Mouse (Mus musculus): ENCODE data around the gene Iqce. TPM values are rescaled to one million over a fixed set of nuclear protein-coding genes. Genes with fewer than 3 reads are reported as not detected.

Gene Iqce
- polyA plus RNA-seq, 1 experiment from 2014 or later = 18.2 TPM

DNA sequence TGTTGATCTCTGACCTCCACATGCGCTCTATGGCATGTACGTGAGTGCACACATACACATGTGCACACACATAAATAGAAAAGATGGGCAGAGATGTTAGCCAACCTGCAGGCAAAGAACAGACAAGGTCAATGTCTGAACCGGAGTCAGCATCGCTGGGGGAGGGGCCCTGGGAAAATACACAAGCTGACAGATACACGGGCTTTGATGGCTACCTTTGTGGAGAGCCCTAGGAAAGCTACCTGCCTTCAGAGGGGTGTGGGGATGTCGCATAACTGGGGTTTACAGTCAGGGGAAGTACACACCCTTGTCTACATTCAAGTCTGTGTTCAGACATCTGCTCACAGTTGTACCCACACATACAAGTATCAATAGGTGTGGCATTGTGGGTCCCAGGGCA is 63.7 kb downstream of the Iqce start:
- ATAC-seq = no peak
- Histone ChIP-seq H3K27ac (ENCODE audit: low read length) (no peak overlapping the region), H3K9ac (ENCODE audit: low read depth, low read length) (no peak overlapping the region), H3K4me3 (ENCODE audit: low read length) (no peak overlapping the region), H3K4me1 (ENCODE audit: control insufficient read depth, insufficient read depth, low read length) (peaks cover 13% of the 10 kb centered on the region), H3K4me2 (ENCODE audit: low read depth, low read length) (no peak overlapping the region), H3K27me3 (replicated peaks; ENCODE audit: control insufficient read depth, insufficient read depth, low read length) (no peaks in the 10 kb centered on the region), H3K9me3 (ENCODE audit: control insufficient read depth, low read length) (no peaks in the 10 kb centered on the region), H3K36me3 (ENCODE audit: control insufficient read depth, insufficient read depth, low read length) (peaks cover 10% of the 10 kb centered on the region)
- WGBS = 92% methylated on average over 6 of the region's 6 CpGs

DNA sequence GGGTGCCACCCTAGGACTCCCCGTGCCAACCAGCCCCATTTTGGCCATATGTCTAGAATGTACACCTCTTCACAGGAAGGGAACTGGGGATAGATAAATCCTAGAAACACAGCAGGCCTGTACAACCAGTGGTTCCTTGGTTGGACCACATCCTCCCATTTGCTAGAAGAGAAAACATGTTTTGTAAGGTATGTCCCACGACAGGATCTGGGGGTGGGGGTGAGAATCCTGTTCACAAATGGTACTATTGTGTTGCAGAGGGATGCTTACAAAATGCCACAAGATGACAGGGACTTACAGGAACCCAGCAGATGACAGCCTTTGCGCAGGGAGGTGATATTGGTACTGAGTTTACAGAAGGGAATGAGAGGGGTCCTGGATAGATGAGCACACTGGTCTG is 64.2 kb downstream of the Iqce start:
- H3K4me1 ChIP-seq (ENCODE audit: control insufficient read depth, insufficient read depth, low read length) = peaks cover 15% of the 10 kb centered on the region
- whole genome bisulfite sequencing = 87% methylated on average over 3 of the region's 3 CpGs

DNA sequence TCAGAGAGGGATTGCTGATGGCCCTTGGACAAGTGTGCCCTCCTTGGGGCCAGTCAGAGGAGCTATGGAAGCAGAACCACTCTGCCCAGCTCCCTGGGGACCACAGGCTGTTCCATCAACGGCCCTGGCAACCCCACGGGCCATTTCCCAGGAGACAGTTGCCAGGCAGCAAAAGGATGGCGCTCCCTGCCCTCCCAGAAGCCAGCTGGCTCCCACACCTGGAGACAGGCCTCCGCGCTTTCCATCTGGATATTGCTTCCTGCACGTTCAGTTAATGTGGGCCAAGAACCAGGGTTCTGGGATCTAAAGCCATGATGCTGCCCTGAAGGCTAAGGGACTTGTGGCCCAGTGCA is 65.1 kb downstream of the Iqce start:
- peaks cover 14% of the 10 kb centered on the region for H3K36me3 ChIP-seq (ENCODE audit: control insufficient read depth, insufficient read depth, low read length)
- ATAC-seq = no peak
- 84% methylated on average over 6 of the region's 6 CpGs for WGBS

More for the DNA sequence above, 64.2 kb downstream of the Iqce start:
- H3K4me3 ChIP-seq (ENCODE audit: low read length) = no peak overlapping the region
- no peak overlapping the region for H3K4me2 ChIP-seq (ENCODE audit: low read depth, low read length)
- no peak overlapping the region for H3K9ac ChIP-seq (ENCODE audit: low read depth, low read length)
- H3K27ac ChIP-seq (ENCODE audit: low read length) = no peak overlapping the region
- H3K27me3 ChIP-seq (replicated peaks; ENCODE audit: control insufficient read depth, insufficient read depth, low read length) = no peaks in the 10 kb centered on the region
- no peaks in the 10 kb centered on the region for H3K9me3 ChIP-seq (ENCODE audit: control insufficient read depth, low read length)
- ATAC-seq = no peak
- H3K36me3 ChIP-seq (ENCODE audit: control insufficient read depth, insufficient read depth, low read length) = peaks cover 10% of the 10 kb centered on the region

DNA sequence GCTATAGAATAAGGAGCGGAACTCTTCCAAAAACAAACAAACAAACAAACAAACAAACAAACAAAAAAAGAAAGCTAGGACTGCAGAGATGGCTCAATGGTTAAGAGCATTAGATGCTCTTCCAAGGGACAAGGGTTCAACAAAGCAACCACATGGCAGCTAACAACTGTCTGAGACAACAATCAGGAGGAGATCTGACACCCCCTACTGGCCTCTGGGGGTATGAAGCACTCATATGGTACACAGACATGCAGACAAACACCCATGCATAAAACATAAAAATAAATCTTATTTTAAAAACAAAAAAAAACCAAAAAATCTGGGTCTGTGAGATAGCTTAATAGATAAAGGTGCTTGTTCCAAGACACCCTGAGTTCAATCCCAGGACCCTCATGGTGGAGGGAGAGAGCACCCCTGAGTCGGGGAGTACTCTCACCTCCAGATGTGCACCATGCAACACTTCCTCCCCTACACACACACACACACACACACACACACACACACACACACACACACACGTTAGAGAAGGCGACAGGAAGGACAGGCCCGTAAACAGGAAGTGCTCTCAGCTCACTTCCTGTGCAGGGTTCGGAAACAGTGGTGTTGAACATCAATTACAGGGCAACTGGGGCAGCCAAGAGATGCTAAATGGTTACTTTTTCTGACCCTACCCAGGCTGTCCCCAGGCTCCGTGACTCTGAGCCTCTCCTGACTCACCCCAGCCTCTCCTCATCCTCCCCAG is 65.7 kb downstream of the Iqce start:
- no peak for ATAC-seq
- no peak overlapping the region for H3K9ac ChIP-seq (ENCODE audit: low read depth, low read length)
- H3K4me3 ChIP-seq (ENCODE audit: low read length) = no peak overlapping the region
- H3K4me1 ChIP-seq (ENCODE audit: control insufficient read depth, insufficient read depth, low read length) = peaks cover 10% of the 10 kb centered on the region
- WGBS = 84% methylated on average over 7 of the region's 7 CpGs
- peak overlapping the region; percentile 2; the same call in 1 of the 2 replicates for H3K27ac ChIP-seq (ENCODE audit: low read length)
- peaks cover 14% of the 10 kb centered on the region for H3K36me3 ChIP-seq (ENCODE audit: control insufficient read depth, insufficient read depth, low read length)
- H3K27me3 ChIP-seq (replicated peaks; ENCODE audit: control insufficient read depth, insufficient read depth, low read length) = no peaks in the 10 kb centered on the region
- no peaks in the 10 kb centered on the region for H3K9me3 ChIP-seq (ENCODE audit: control insufficient read depth, low read length)
- H3K4me2 ChIP-seq (ENCODE audit: low read depth, low read length) = no peak overlapping the region

More for the DNA sequence above, 65.1 kb downstream of the Iqce start:
- Histone ChIP-seq H3K9ac (ENCODE audit: low read depth, low read length) (no peak overlapping the region), H3K9me3 (ENCODE audit: control insufficient read depth, low read length) (no peaks in the 10 kb centered on the region), H3K4me3 (ENCODE audit: low read length) (no peak overlapping the region), H3K4me2 (ENCODE audit: low read depth, low read length) (no peak overlapping the region), H3K27ac (ENCODE audit: low read length) (peak overlapping the region; percentile 2; the same call in 1 of the 2 replicates), H3K4me1 (ENCODE audit: control insufficient read depth, insufficient read depth, low read length) (peaks cover 11% of the 10 kb centered on the region), H3K27me3 (replicated peaks; ENCODE audit: control insufficient read depth, insufficient read depth, low read length) (no peaks in the 10 kb centered on the region)

DNA sequence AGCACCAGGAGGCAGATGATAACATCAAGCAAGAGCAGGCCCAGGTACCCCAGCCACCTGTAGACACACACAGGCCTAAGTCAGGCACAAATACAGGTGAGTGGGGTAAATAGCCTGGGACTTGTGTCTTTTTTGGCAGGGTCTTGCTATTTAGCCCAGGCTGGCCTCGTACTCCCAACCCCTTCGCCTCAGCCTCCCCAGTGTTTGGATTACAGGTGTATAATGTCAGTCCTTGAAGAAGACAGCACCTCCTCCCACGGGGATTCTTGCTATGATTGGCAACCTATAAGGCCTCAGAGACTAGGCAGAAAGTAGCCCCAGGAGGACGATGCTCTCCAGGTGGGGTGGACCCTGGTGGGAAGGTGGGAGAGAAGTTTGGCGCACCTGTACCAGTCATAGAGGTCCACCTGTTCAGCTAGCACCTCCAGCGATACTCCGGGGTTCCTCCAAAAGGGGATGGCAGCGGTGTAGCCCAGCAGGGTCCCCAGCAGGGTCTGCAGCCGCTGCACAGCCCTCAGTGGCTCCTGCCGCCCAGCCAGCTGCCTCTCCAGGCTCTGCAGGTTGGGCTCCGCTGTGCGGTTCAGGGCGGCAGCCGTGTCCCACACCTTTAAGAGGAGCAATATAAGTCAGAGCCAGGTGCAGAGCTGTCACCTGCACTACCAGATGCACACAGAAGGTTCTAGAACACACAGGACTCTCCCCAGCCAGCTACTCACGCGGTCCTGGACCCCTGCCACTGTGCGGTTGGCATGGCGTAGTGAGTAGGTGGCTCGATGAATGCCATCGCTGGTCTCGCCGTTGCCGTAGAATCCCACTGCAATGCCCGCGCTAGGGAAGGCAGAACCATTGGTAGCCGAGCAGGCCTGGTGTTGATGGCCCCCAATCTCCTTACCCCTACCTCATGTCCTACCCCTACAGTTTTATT is 67.1 kb downstream of the Iqce start:
- no peaks in the 10 kb centered on the region for H3K9me3 ChIP-seq (ENCODE audit: control insufficient read depth, low read length)
- peaks cover 14% of the 10 kb centered on the region for H3K36me3 ChIP-seq (ENCODE audit: control insufficient read depth, insufficient read depth, low read length)
- H3K4me1 ChIP-seq (ENCODE audit: control insufficient read depth, insufficient read depth, low read length) = peaks cover 4% of the 10 kb centered on the region; the same call in 1 of the 2 replicates
- no peak overlapping the region for H3K27ac ChIP-seq (ENCODE audit: low read length)
- no peak overlapping the region for H3K9ac ChIP-seq (ENCODE audit: low read depth, low read length)
- H3K4me3 ChIP-seq (ENCODE audit: low read length) = no peak overlapping the region
- H3K27me3 ChIP-seq (replicated peaks; ENCODE audit: control insufficient read depth, insufficient read depth, low read length) = no peaks in the 10 kb centered on the region
- H3K4me2 ChIP-seq (ENCODE audit: low read depth, low read length) = no peak overlapping the region
- 93% methylated on average over 26 of the region's 26 CpGs for WGBS
- ATAC-seq = no peak

DNA sequence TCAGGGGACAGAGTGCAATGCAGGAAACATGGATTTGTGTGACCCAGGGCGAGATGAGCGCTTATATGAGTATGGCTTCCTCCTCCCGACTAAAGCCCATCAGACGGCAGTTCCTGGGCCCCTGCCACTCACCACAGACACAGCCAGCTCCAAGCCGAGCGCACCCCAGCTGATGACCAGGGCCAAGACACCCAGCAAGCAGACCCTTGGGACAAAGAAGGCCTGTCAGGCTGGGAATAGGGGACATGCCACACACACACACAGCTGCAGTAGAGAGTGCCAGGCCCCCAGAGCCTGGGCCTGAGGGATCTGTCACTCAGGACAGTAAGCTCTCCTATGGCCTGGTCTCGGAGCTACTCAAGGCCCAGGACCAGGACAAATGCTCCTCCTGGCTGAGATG is 68.7 kb downstream of the Iqce start:
- no peak overlapping the region for H3K27ac ChIP-seq (ENCODE audit: low read length)
- H3K27me3 ChIP-seq (replicated peaks; ENCODE audit: control insufficient read depth, insufficient read depth, low read length) = no peaks in the 10 kb centered on the region
- peaks cover 28% of the 10 kb centered on the region for H3K36me3 ChIP-seq (ENCODE audit: control insufficient read depth, insufficient read depth, low read length)
- no peak overlapping the region for H3K4me3 ChIP-seq (ENCODE audit: low read length)
- no peaks in the 10 kb centered on the region for H3K9me3 ChIP-seq (ENCODE audit: control insufficient read depth, low read length)
- ATAC-seq = no peak
- no peak overlapping the region for H3K4me2 ChIP-seq (ENCODE audit: low read depth, low read length)
- WGBS = 83% methylated on average over 7 of the region's 7 CpGs
- no peak overlapping the region for H3K9ac ChIP-seq (ENCODE audit: low read depth, low read length)
- H3K4me1 ChIP-seq (ENCODE audit: control insufficient read depth, insufficient read depth, low read length) = peaks cover 4% of the 10 kb centered on the region; the same call in 1 of the 2 replicates

DNA sequence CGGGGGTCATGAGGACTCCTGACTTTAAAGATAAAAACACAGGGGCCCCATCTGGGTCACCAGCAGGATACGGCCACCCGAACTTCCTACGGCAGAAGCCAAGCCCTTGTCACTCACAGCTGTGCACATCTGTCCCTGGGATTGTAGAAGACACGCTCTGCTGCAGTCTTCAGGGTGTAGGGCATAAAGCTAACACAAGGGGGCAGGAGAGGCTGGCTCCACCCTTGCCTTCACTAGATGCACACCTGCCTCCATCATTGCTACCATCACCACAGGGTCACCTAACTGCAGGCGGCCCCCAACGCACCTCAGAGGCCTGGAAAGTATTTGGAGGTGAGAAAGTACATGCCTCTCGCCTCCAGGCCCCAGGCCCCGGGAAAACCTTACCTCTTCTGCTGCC is 73.2 kb downstream of the Iqce start:
- no peak overlapping the region for H3K4me3 ChIP-seq (ENCODE audit: low read length)
- H3K9me3 ChIP-seq (ENCODE audit: control insufficient read depth, low read length) = no peaks in the 10 kb centered on the region
- no peak overlapping the region for H3K4me2 ChIP-seq (ENCODE audit: low read depth, low read length)
- 92% methylated on average over 9 of the region's 9 CpGs for whole genome bisulfite sequencing
- H3K4me1 ChIP-seq (ENCODE audit: control insufficient read depth, insufficient read depth, low read length) = peaks cover 14% of the 10 kb centered on the region
- ATAC-seq = no peak
- no peak overlapping the region for H3K27ac ChIP-seq (ENCODE audit: low read length)
- peaks cover 42% of the 10 kb centered on the region for H3K36me3 ChIP-seq (ENCODE audit: control insufficient read depth, insufficient read depth, low read length)
- no peak overlapping the region for H3K9ac ChIP-seq (ENCODE audit: low read depth, low read length)
- H3K27me3 ChIP-seq (replicated peaks; ENCODE audit: control insufficient read depth, insufficient read depth, low read length) = no peaks in the 10 kb centered on the region

DNA sequence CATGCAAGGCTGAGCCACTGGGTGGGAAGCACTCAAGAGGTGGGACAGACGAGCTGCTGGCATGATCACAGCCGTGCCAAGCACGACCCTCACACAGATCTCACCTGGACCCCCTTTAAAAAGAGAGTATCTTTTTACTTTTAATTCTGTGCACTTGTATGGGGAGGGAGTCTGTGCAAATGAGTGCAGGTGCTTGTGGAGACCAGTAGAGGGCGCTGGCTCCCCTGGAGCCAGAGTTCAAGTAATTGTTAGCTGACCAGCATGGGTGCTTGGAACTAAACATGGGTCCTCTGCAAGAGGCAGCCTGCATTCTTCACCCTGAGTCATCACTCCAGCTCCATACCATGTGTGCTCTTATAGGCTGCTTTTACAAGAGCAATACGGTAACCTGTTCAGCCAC is 74.6 kb downstream of the Iqce start:
- peaks cover 51% of the 10 kb centered on the region for H3K36me3 ChIP-seq (ENCODE audit: control insufficient read depth, insufficient read depth, low read length)
- 97% methylated on average over 5 of the region's 5 CpGs for WGBS
- ATAC-seq = no peak

DNA sequence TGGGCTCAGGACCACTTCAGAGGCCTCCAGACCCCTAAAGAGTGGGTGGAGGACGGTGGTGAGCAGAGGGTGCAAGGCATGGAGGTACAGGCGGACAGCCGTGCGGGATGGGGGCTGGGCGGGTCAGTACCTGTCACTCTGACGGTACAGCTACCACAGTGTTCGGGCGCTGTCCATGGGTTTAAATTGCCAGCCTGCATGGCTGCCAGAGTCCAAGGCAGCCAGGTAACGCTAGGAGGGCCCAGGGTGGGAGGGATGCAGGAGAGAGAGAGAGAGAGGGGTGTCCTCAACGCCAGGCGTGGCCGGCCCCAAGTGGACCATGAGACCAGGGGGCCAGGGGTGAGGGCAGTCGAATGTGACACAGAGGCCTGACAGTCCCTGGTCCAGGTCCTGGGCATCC is 77.2 kb downstream of the Iqce start:
- Histone ChIP-seq H3K4me2 (ENCODE audit: low read depth, low read length) (no peak overlapping the region), H3K9ac (ENCODE audit: low read depth, low read length) (no peak overlapping the region), H3K27ac (ENCODE audit: low read length) (no peak overlapping the region), H3K4me1 (ENCODE audit: control insufficient read depth, insufficient read depth, low read length) (peaks cover 16% of the 10 kb centered on the region), H3K27me3 (replicated peaks; ENCODE audit: control insufficient read depth, insufficient read depth, low read length) (no peaks in the 10 kb centered on the region), H3K36me3 (ENCODE audit: control insufficient read depth, insufficient read depth, low read length) (peaks cover 54% of the 10 kb centered on the region), H3K4me3 (ENCODE audit: low read length) (no peak overlapping the region), H3K9me3 (ENCODE audit: control insufficient read depth, low read length) (no peaks in the 10 kb centered on the region)
- ATAC-seq = no peak
- WGBS = 96% methylated on average over 13 of the region's 13 CpGs

More for the DNA sequence above, 74.6 kb downstream of the Iqce start:
- H3K4me3 ChIP-seq (ENCODE audit: low read length) = no peak overlapping the region
- H3K4me2 ChIP-seq (ENCODE audit: low read depth, low read length) = no peak overlapping the region
- no peaks in the 10 kb centered on the region for H3K9me3 ChIP-seq (ENCODE audit: control insufficient read depth, low read length)
- H3K27me3 ChIP-seq (replicated peaks; ENCODE audit: control insufficient read depth, insufficient read depth, low read length) = no peaks in the 10 kb centered on the region
- peaks cover 14% of the 10 kb centered on the region for H3K4me1 ChIP-seq (ENCODE audit: control insufficient read depth, insufficient read depth, low read length)
- H3K9ac ChIP-seq (ENCODE audit: low read depth, low read length) = no peak overlapping the region
- H3K27ac ChIP-seq (ENCODE audit: low read length) = no peak overlapping the region

Data from intestine, embryonic 16.5 days (tissue).